Mouse (Mus musculus) adrenal gland, postnatal 14 days (tissue): ENCODE measurements around the gene Btbd11. TPM values are rescaled to one million over a fixed set of nuclear protein-coding genes. Genes with fewer than 3 reads are reported as not detected.

Experiments used
- DNase-seq: peaks from one replicate; pipeline ENCODE4 v3.0.0; 2021; ENCODE audit warnings: mixed read lengths
- total RNA-seq: library from RNA; stranded (reverse); gene quantifications from 2 replicates; pipeline ENCODE4 v1.2.3, GENCODE M21; 2021

Btbd11 gene
- total RNA-seq, 1 experiment from 2014 or later, result 3.9 TPM

DNA sequence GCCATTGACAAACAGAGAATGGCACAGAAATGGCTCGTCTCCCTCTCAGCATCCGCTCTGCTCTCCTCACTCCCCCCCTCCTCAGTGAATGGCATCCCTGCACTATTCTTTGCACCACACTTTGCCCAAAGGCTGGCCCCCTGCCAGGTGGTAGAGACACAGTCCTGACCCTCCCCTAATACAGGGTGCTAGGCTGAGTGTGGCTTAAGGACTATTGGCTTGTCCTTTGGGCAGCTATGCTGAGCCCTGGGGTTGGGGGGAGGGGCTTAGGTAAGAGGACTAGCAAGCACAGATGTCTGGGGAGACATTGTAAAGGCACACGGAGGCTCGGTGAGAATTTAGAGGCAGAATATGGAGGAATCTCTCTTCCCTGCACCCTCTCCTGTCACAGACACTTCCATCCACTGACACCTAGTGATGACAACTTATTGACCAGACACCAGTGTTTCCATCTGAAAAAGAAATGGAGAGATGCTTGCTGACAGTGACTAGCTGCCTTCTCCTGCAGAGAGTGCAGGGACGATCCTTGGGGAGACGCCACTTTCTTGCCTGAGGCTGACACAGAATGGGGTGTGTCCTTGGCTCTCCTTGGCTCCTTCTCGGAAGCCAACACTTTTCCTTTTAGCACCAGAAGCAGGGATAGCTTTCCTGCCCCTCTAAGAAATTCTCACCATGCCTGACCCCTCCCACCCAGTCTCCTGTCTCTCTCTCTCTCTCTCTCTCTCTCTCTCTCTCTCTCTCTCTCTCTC lies 138.8 kb downstream of the Btbd11 start:
- no peak for DNase-seq

DNA sequence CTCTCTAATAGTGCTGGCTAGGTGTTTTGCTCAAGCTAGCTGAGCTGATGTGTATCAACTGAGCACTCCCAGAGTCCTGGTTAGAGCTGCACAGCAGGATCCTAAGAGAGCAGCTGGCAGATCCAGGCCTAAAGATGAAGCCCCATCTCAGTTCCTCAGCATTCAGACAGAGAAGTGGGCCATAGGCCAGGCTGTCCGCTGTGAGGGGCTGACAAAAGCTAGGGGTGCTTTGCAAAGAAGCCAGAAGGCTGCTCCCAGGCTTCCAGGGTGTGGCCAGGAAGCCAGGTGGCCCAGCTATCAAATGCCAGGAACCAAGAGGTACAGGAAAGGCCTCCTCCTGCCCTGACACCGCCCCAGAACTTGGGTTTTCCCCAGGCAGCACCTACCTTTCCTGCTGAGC lies 140.0 kb downstream of the Btbd11 start:
- no peak for DNase-seq

DNA sequence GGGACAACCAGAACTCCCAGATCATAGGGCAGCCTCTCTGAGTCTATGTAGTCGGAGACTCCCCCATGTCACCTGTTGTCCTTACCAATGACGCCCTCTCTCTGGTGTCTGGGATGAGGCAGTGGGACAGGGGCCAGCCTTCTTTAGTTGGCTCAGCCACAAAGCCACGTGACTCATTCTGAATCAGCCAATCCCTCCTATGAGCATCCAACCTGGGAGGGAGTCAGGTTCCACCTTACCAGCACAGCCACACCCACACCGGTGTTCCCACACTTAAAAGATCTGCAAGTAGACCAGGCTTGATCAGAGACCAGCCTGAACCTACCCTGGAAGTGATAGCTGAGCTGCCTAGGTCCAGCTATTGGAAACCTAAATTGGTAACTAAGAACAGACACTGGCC lies 141.1 kb downstream of the Btbd11 start:
- DNase-seq, result no peak

DNA sequence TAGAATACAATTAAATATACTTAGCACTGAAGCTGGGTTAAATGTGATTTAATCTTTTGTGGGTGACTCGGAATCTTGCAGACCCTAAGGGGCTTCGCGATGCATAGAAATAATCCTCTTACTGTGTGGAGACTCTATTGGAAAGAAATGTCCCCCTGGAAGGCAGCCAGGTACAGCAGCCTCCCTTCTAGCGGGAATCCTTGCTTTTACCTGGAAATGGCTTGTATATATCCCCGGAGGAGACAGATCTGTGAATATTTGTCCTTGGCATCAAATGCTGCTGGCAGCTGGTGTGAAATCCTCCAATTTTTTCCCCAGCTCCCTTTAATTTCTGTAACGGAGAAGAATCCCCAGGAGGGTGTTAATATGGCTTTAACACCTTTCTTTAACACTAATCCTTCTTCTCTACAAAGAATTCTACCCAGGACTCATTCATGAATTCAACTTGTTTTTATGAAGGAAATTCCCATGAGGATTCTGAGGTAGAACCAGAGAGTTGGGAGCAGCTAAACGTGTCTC lies 146.6 kb downstream of the Btbd11 start:
- no peak for DNase-seq

DNA sequence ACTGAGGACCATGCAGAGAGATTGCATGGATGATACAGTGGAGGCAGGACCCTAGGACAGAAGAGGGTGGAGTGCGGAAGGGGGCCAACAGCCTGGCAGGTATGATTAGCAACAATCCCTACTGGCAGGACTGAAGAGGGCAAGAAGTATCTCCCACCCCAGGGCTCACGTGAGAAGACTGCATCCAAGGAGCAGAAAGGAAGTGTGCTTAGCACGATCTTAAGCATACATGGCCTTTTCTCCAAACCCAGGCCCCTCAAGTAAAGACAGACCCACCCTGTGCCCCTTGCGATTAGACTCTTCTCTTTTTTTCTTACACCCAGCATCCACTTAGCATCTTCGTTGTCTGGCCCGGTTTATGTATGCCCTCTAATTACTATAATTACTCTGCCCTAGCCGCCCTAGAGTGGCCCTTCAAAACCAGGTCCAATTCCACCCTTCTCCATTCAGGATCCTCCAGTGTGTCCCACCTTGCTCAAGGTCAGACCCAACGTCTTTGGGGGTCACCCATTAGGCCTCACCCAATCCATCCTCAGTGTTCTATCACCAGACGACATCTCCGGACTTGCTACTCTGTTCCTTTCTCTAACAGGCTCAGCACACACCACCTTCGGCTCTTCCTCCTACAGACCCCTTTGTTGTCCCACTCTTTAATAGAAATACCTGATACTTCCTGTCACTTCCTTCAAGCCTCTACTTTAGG lies 151.6 kb downstream of the Btbd11 start:
- no peak for DNase-seq

DNA sequence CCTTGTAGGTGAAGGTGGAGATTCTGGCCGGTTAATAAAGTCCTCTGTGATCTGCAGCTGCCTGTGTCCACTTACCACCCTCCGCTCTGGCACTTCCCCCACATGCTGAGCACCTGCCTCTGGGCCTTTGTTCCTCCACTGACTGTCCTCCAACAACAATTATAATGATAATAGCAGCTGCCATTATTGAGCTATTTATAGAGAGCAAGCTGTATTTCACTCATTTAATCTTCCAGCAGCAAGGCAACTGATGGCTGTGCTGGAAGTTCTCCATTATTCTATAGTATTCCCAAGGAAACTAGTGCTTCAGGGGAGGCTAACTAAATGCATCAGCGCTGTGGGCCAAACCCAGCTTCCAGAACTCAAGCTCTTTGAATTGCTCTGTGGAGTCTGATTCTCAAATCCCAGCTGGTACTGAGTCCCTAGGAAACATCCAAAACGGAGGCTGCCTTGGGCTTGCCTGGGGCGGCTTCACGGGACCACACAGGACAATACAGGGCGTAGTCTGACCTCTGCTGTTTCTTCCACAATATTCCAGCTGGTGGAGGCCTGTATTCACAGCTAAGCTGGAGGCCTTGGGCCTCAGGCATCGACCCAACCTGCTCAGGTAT lies 153.0 kb downstream of the Btbd11 start:
- DNase-seq, result peak; percentile 31

DNA sequence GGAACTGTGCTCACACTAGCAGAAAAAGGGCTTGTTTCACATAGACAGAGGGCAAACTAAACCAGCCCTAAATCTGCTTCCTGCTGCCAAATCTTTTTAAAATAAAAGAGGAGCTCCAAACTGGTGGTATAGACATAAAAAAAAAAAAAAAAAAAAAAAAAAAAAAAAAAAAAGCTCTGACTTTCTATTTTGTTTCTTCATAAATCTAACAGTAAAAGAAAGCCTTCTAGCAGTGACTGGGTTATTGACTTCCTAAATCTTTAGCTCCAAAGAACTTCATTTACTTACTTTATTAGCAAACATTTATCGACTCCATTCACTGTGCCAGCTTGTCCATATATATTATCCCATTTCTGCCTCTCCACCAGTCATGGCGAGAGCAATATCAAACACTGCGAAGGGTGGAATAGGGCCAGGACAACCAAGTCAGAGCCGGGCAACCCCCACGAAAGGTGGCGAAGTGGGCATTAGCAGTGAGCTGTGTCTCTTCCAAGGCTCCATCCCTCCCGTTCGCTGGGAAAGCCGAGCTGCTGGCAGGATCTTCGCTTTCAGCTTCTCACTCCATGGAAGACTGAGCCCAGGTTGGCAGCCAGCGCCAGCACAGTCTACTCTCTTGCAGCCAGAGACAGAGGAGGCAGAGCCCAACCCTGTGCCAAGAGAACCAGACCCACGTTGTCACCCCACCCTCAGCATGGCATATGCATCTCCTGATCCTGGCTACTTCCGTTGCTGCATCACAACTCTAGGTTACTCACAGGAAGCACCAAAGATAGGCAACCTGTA lies 153.9 kb downstream of the Btbd11 start:
- DNase-seq, result no peak

DNA sequence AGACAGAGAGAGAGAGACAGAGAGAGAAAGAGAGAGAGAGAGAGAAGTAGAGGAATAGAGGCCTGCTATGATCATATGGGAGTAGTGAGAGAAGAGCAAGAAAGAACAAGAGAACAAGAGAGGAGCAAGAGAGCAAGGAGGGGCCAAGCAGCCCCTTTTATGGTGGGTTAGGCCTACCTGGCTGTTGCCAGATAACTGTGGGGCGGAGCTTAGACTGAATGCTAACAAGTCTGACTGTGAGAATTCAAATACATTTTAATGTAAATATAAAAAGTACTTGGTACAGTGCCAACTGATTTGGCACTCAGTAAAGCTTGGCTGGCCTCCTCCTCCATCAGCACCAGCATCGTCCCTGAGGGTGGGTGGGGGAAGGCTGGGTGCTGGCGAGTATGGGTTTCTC lies 154.9 kb downstream of the Btbd11 start:
- no peak for DNase-seq

DNA sequence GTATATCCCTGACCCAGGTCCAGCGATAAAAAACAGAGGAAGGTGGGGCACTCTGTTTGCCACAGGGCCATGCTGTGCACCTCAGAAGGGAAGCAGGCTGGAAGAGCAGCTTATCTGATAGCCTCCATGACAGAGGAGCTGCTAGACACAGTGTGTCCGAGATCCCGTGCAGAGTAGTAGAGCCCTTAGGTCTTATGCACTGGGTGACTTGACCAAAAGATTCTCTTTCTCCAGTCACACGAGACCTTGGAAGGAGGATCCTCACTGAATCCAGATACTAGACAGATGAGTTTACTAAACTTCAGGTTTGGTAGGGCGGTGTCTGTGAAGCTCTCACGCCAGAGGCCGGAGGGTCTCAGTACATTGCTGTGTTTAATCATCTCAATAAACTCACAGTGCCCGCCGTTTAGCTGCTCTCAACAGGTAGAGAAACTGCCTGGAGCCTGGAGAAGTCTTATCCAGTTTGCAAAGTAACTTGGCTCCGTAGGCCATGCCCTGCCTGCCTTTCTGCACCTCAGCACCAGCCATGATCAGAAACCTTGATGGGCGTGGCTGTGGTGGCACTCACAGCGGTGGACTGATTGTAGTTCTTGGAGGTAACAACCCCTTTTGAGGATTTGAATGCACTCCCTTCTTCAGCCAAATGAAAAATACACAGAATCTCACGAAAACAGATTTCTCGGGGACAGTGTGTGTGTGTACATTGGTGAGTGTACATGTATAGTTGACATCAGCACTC lies 155.4 kb downstream of the Btbd11 start:
- DNase-seq, result no peak

DNA sequence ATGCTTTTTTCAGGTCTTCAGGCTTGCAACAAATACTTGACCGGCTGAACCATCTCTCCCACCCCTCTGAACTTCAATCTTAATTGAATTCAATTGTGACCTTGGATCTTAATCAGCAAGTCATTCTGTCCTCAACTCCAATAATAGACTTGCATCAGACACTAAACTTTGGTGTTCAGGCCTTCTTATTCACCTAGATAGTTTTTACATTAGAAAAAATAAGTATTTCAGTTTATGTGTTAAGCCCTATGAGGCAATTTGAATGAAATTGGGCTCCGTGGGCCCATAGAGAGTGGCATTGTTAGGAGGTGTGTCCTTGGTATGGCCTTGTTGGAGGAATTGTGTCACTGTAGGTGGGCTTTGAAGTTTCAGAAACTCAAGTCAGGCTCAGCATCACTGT lies 156.7 kb downstream of the Btbd11 start:
- no peak for DNase-seq

DNA sequence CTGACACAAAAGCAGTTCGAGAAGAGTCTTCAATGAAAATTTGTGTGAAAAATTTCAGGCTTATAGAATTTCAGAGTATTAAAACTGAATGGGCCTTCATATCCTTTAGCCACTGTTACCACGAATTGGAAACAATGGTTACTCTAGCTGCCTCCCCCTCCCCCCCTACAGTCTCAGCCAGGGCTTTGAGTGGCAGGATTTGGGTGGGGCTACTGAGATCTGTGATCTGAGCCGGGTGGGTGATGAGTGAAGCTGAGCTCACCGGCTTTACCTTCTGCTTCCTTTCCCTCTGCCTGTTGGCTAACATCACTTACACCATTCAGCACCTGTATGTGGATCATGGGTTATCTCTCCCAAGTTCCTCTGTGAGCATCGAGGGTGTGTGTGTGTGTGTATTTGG lies 158.4 kb downstream of the Btbd11 start:
- DNase-seq, result no peak

DNA sequence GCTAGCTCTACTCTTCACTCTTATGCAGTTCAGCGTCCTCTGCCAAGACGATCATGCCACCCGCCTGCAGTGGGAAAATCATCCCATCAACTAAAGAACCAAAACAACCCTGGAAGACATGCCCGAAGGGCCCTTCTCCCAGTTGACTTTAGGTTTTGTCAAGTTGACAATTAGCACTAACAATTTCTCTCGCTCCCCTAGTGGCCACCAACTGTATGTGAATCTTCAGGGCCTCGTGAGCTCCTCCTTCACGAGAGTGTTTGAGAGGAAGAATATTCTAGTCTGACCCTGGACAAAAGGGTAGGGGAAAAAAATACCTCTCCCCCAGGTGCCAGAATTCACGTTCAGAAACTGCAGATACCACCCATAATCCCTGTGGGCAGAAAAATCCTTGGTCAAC lies 168.6 kb downstream of the Btbd11 start:
- no peak for DNase-seq

DNA sequence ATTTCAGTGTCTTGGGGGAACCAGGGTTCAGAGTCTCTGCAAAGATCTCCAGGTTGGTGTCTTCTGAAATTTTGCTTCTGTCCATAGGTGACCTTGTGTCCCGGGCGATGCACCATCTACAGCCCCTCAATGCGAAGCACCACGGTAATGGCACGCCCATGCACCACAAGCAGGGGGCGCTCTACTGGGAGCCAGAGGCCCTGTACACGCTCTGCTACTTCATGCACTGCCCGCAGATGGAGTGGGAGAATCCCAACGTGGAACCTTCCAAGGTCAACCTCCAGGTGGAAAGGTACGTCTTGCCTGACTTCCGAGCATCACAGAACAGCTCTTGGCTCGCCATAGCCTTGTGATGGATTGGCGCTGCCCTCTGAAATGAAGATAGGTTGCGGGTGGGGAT lies 174.8 kb downstream of the Btbd11 start:
- DNase-seq, result no peak

DNA sequence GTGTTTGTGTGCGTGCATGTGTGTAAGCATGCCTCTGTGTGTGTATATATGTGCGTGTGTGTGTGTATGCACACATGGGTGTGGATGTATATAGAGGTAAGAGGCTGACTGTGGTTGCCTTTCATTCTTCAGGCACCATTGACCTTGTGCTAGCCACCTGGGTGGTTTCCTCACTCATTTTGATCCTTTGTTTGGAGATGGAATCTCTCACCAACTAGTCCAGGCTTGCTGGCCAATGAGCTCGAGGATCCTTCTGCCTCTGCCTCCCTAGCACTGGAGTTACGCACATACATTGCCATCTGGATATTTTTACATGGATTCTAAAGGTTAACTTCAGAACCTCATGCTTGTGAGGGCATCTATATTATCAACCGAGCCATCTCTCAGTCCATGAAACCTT lies 184.8 kb downstream of the Btbd11 start:
- DNase-seq, result no peak

DNA sequence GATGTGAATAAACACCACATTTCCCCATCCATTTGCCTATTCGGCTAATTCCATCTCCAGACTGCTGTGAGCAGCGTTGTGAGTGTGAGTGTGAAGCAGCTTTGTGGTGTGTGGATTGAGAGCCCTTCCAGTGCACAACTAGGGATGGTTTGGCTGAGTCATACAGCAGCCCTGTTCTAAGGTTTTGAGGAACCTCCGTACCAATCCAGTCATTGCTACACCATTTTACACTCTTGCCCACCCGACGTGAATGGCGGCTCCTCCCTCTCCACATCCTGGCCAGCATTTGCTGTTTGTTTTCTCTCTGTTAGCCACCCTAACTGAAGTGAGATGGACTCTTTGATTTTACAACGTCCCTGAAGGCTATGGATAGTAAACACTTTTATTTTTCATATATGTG lies 186.0 kb downstream of the Btbd11 start:
- no peak for DNase-seq

DNA sequence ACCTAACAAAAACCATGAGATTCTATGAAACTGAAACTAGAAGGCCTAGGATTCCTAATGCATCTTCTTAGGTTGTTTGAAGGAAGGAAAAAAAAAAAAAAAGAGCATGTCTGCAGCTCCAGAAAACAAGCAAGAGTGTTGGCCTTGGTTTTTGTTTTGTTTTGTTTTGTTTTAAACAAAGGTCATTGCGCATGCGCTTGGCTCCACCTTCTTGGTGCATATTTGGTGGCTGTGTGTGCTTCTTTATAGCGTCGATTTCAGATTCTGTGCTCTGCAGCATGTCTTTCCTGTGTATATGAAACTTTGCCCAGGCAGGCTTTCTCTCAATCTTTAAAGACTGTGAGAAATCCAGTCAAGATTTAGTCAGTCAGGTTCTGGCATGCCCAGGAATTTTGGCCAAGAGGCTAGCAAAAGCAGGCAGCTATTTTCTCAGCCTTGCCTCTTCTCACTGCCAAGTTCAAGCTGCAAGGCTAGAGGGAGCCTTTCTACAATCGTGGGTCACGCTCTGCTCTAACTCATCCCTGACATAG lies 191.3 kb downstream of the Btbd11 start:
- peak; percentile 15 for DNase-seq

DNA sequence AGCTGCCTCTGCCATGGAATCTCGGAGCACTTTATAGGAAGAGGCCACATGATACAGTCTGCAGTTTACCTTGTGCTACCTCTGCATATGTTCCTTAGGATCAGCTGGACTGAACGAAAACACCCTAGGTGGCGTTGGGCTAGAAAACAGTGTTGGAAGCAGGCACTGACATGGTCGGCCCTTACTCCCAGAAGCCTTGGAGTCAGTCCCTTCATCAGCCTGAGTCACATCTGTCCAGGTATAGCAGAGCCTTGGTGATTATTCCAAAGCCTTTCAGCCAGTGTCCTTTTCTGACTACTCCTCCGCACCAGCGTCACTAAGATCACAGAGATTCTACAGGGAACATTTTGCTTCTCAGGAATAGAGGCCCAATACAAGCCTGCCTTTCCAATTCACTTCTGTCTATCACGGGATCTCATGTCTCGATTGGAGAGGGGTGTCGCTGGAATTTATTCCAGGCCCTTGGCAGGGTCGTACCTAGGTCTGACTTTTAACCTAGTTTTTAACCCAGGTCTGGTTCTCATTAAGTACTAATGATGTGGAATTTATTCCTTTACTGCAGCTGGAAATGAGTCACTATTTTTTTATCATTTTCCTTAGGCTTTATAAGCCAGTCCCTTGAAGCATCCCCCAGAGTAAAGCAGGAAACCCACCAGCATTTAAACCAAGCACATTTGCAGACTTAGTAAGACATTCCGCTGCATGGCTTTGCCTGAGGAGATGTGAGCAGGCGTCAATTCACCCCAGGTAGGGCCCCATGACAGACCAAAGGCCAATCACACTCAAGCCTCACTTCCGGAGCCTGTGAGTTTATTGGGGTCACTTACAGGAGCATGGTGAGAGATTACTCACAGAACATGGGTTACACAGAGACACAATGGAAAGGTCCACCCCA lies 192.2 kb downstream of the Btbd11 start:
- no peak for DNase-seq

DNA sequence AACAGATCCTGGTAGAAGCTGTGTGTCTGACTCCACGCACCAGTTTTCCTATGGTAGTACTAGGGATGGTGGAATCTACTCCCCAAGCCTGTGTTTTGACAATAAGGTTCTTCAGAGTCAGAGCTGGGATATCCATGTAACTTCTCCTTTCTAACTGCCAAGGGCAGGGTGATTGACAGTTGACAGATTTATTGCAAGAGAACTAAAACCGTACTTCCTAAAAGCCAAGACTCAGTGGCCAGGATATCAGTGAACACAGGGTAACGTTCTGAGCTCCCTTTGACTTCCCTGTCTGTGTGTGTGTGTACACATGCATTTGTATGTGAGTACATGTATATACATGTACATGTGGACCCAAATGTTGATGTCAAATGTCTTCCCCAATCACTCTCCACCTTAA lies 201.1 kb downstream of the Btbd11 start:
- DNase-seq, result no peak

DNA sequence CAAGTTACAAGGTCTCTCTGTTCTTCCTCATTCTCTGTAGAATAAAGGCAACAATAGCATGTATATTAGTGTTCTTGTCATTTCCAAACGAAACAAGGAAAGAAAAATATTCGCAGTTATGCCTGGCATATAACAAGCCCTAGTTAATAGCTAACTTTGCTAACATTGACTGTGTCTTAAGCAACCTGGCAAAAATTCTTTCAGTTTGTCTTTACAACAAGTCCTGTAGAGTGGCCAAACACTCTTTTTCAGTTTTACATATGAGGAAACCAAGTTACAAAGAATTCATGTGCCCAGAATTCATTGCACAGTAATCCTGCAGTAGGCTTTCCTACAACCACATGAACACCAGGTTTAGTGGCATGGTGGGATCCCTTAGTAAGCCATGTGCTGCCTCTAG lies 203.4 kb downstream of the Btbd11 start:
- no peak for DNase-seq

DNA sequence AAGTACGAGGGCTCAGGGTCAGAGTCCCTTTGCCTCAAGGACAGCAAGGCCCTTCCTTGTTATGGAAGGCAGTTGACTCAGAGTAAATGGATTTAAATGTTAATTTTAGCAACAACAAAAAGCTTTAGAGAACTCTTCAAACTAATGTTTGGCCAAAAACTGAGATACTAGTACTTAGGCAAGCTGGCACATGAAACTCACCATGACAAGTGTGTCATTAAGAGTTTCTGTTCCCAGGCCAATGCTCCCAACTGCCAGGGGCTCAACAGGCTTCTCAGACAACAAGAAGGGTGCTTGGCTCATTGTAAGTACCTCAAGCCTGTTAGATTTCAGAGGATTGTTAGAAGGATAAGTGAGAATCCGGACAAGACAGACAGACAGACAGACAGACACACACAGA lies 204.7 kb downstream of the Btbd11 start:
- DNase-seq, result peak; percentile 26

DNA sequence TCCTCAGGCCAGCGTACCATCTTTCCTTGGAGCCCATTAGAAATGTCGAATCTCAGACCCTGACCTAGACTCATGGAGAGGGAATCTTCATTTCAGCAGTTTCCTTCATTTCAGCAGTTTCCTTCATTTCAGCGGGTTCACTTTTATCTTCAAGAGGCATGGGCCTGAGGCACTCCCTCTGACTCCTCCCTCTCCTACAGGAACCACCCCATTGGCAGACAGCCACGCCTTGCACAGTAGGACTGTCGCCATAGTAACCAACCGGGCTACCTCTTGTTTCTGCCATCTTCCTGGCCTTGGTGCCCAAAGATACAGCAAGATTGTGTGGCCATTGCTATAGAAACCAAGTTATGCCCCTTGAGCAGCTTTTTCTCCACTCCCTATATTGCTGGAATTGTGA lies 205.4 kb downstream of the Btbd11 start:
- peak; percentile 64 for DNase-seq
